Mouse (Mus musculus): ENCODE data around the gene Bloc1s6. TPM values are rescaled to one million over a fixed set of nuclear protein-coding genes. Genes with fewer than 3 reads are reported as not detected.

Gene Bloc1s6
- polyA plus RNA-seq, 1 experiment from 2014 or later: 86.5 TPM

- no peaks in the 10 kb centered on the region for H3K4me1 ChIP-seq (ENCODE audit: control insufficient read depth, insufficient read depth, low read length)
- no peak overlapping the region for H3K27ac ChIP-seq (ENCODE audit: low read depth, low read length)
- no peak overlapping the region for H3K4me2 ChIP-seq (ENCODE audit: low read depth, low read length)
- ATAC-seq (ENCODE audit: low read depth): no peak
- H3K27me3 ChIP-seq (ENCODE audit: control insufficient read depth, insufficient read depth, low read length): no peaks in the 10 kb centered on the region
- H3K9ac ChIP-seq (replicated peaks; ENCODE audit: low read depth, low read length): no peak overlapping the region
- no peaks in the 10 kb centered on the region for H3K36me3 ChIP-seq (ENCODE audit: control insufficient read depth, insufficient read depth, low read length)
- 86% methylated on average over 2 of the region's 2 CpGs for WGBS
- H3K4me3 ChIP-seq (ENCODE audit: low read depth, low read length): no peak overlapping the region
- H3K9me3 ChIP-seq (ENCODE audit: control insufficient read depth, low read length): no peaks in the 10 kb centered on the region
These were observed 25.5 kb upstream of the Bloc1s6 start for GRCm38 (mm10) chr2:122712848-122713247.

- Histone ChIP-seq H3K27me3 (ENCODE audit: control insufficient read depth, insufficient read depth, low read length) (no peaks in the 10 kb centered on the region), H3K27ac (ENCODE audit: low read depth, low read length) (no peak overlapping the region), H3K4me2 (ENCODE audit: low read depth, low read length) (no peak overlapping the region), H3K4me3 (ENCODE audit: low read depth, low read length) (no peak overlapping the region), H3K4me1 (ENCODE audit: control insufficient read depth, insufficient read depth, low read length) (no peaks in the 10 kb centered on the region), H3K9ac (replicated peaks; ENCODE audit: low read depth, low read length) (no peak overlapping the region), H3K36me3 (ENCODE audit: control insufficient read depth, insufficient read depth, low read length) (no peaks in the 10 kb centered on the region), H3K9me3 (ENCODE audit: control insufficient read depth, low read length) (no peaks in the 10 kb centered on the region)
- ATAC-seq (ENCODE audit: low read depth): no peak
- 78% methylated on average over 5 of the region's 5 CpGs for WGBS
These were observed 23.1 kb upstream of the Bloc1s6 start for GRCm38 (mm10) chr2:122715148-122715692.

- Histone ChIP-seq H3K9me3 (ENCODE audit: control insufficient read depth, low read length) (no peaks in the 10 kb centered on the region), H3K27ac (ENCODE audit: low read depth, low read length) (no peak overlapping the region), H3K4me1 (ENCODE audit: control insufficient read depth, insufficient read depth, low read length) (no peaks in the 10 kb centered on the region), H3K9ac (replicated peaks; ENCODE audit: low read depth, low read length) (no peak overlapping the region), H3K4me2 (ENCODE audit: low read depth, low read length) (no peak overlapping the region), H3K4me3 (ENCODE audit: low read depth, low read length) (no peak overlapping the region), H3K27me3 (ENCODE audit: control insufficient read depth, insufficient read depth, low read length) (no peaks in the 10 kb centered on the region), H3K36me3 (ENCODE audit: control insufficient read depth, insufficient read depth, low read length) (no peaks in the 10 kb centered on the region)
- WGBS: 84% methylated on average over 3 of the region's 3 CpGs
- no peak for ATAC-seq (ENCODE audit: low read depth)
These were observed 21.9 kb upstream of the Bloc1s6 start for GRCm38 (mm10) chr2:122716301-122716842.

GRCm38 (mm10) chr2:122719232-122719631 lies 19.1 kb upstream of the Bloc1s6 start:
- H3K4me2 ChIP-seq (ENCODE audit: low read depth, low read length): no peak overlapping the region
- H3K9ac ChIP-seq (replicated peaks; ENCODE audit: low read depth, low read length): no peak overlapping the region
- H3K36me3 ChIP-seq (ENCODE audit: control insufficient read depth, insufficient read depth, low read length): no peaks in the 10 kb centered on the region
- H3K4me1 ChIP-seq (ENCODE audit: control insufficient read depth, insufficient read depth, low read length): no peaks in the 10 kb centered on the region
- ATAC-seq (ENCODE audit: low read depth): no peak
- WGBS: 71% methylated on average over 1 of the region's 1 CpGs
- no peaks in the 10 kb centered on the region for H3K9me3 ChIP-seq (ENCODE audit: control insufficient read depth, low read length)
- H3K27me3 ChIP-seq (ENCODE audit: control insufficient read depth, insufficient read depth, low read length): no peaks in the 10 kb centered on the region
- H3K4me3 ChIP-seq (ENCODE audit: low read depth, low read length): no peak overlapping the region
- H3K27ac ChIP-seq (ENCODE audit: low read depth, low read length): no peak overlapping the region

- no peaks in the 10 kb centered on the region for H3K27me3 ChIP-seq (ENCODE audit: control insufficient read depth, insufficient read depth, low read length)
- 85% methylated on average over 3 of the region's 3 CpGs for WGBS
- H3K9me3 ChIP-seq (ENCODE audit: control insufficient read depth, low read length): no peaks in the 10 kb centered on the region
These were observed 17.7 kb upstream of the Bloc1s6 start for GRCm38 (mm10) chr2:122720564-122720963.

GRCm38 (mm10) chr2:122725604-122726003 lies 12.7 kb upstream of the Bloc1s6 start:
- Histone ChIP-seq H3K9me3 (ENCODE audit: control insufficient read depth, low read length) (no peaks in the 10 kb centered on the region), H3K36me3 (ENCODE audit: control insufficient read depth, insufficient read depth, low read length) (no peaks in the 10 kb centered on the region), H3K27ac (ENCODE audit: low read depth, low read length) (no peak overlapping the region), H3K9ac (replicated peaks; ENCODE audit: low read depth, low read length) (no peak overlapping the region), H3K27me3 (ENCODE audit: control insufficient read depth, insufficient read depth, low read length) (no peaks in the 10 kb centered on the region), H3K4me1 (ENCODE audit: control insufficient read depth, insufficient read depth, low read length) (no peaks in the 10 kb centered on the region), H3K4me3 (ENCODE audit: low read depth, low read length) (no peak overlapping the region), H3K4me2 (ENCODE audit: low read depth, low read length) (no peak overlapping the region)
- ATAC-seq (ENCODE audit: low read depth): no peak
- 58% methylated on average over 10 of the region's 10 CpGs for WGBS

More at GRCm38 (mm10) chr2:122720564-122720963, 17.7 kb upstream of the Bloc1s6 start:
- no peak for ATAC-seq (ENCODE audit: low read depth)
- Histone ChIP-seq H3K4me2 (ENCODE audit: low read depth, low read length) (no peak overlapping the region), H3K4me1 (ENCODE audit: control insufficient read depth, insufficient read depth, low read length) (no peaks in the 10 kb centered on the region), H3K9ac (replicated peaks; ENCODE audit: low read depth, low read length) (no peak overlapping the region), H3K4me3 (ENCODE audit: low read depth, low read length) (no peak overlapping the region), H3K36me3 (ENCODE audit: control insufficient read depth, insufficient read depth, low read length) (no peaks in the 10 kb centered on the region), H3K27ac (ENCODE audit: low read depth, low read length) (no peak overlapping the region)

GRCm38 (mm10) chr2:122731456-122731855 lies 6.8 kb upstream of the Bloc1s6 start:
- H3K27me3 ChIP-seq (ENCODE audit: control insufficient read depth, insufficient read depth, low read length): no peaks in the 10 kb centered on the region
- no peak for ATAC-seq (ENCODE audit: low read depth)
- H3K27ac ChIP-seq (ENCODE audit: low read depth, low read length): no peak overlapping the region
- H3K4me1 ChIP-seq (ENCODE audit: control insufficient read depth, insufficient read depth, low read length): no peaks in the 10 kb centered on the region
- H3K4me2 ChIP-seq (ENCODE audit: low read depth, low read length): no peak overlapping the region
- no peaks in the 10 kb centered on the region for H3K36me3 ChIP-seq (ENCODE audit: control insufficient read depth, insufficient read depth, low read length)
- no peak overlapping the region for H3K4me3 ChIP-seq (ENCODE audit: low read depth, low read length)
- WGBS: 63% methylated on average over 2 of the region's 2 CpGs
- H3K9me3 ChIP-seq (ENCODE audit: control insufficient read depth, low read length): no peaks in the 10 kb centered on the region
- H3K9ac ChIP-seq (replicated peaks; ENCODE audit: low read depth, low read length): no peak overlapping the region

- Histone ChIP-seq H3K36me3 (ENCODE audit: control insufficient read depth, insufficient read depth, low read length) (no peaks in the 10 kb centered on the region), H3K27ac (ENCODE audit: low read depth, low read length) (peak overlapping the region; percentile 95), H3K4me3 (ENCODE audit: low read depth, low read length) (peak overlapping the region; percentile 88), H3K9ac (replicated peaks; ENCODE audit: low read depth, low read length) (peak overlapping the region; percentile 87), H3K4me2 (ENCODE audit: low read depth, low read length) (peak overlapping the region; percentile 80), H3K9me3 (ENCODE audit: control insufficient read depth, low read length) (no peaks in the 10 kb centered on the region), H3K27me3 (ENCODE audit: control insufficient read depth, insufficient read depth, low read length) (no peaks in the 10 kb centered on the region), H3K4me1 (ENCODE audit: control insufficient read depth, insufficient read depth, low read length) (peaks cover 13% of the 10 kb centered on the region)
- WGBS: 29% methylated on average over 7 of the region's 7 CpGs
- ATAC-seq (ENCODE audit: low read depth): no peak
These were observed 720 bp downstream of the Bloc1s6 start for GRCm38 (mm10) chr2:122739023-122739422.

GRCm38 (mm10) chr2:122746461-122746860 lies 8.2 kb downstream of the Bloc1s6 start:
- no peak overlapping the region for H3K9ac ChIP-seq (replicated peaks; ENCODE audit: low read depth, low read length)
- no peak overlapping the region for H3K4me3 ChIP-seq (ENCODE audit: low read depth, low read length)
- no peak for ATAC-seq (ENCODE audit: low read depth)
- no peaks in the 10 kb centered on the region for H3K27me3 ChIP-seq (ENCODE audit: control insufficient read depth, insufficient read depth, low read length)
- H3K9me3 ChIP-seq (ENCODE audit: control insufficient read depth, low read length): no peaks in the 10 kb centered on the region
- H3K27ac ChIP-seq (ENCODE audit: low read depth, low read length): no peak overlapping the region
- H3K4me1 ChIP-seq (ENCODE audit: control insufficient read depth, insufficient read depth, low read length): no peaks in the 10 kb centered on the region
- 94% methylated on average over 9 of the region's 9 CpGs for WGBS
- peaks cover 7% of the 10 kb centered on the region; the same call in 1 of the 2 replicates for H3K36me3 ChIP-seq (ENCODE audit: control insufficient read depth, insufficient read depth, low read length)
- no peak overlapping the region for H3K4me2 ChIP-seq (ENCODE audit: low read depth, low read length)

Measured in neural tube, embryonic 14.5 days (tissue).